Mouse (Mus musculus) forelimb bud, embryonic 11.5 days (tissue): Measurements from ENCODE around the gene Ascl1.
A peak's percentile ranks its signal among the peaks of the same experiment; 100 is the strongest.

ENCODE experiments used
- DNase-seq: peaks from one replicate; pipeline ENCODE4 v3.0.0-alpha.2; 2012; ENCODE audit warnings: low read depth, low spot score

The Ascl1 gene

GRCm38 (mm10) chr10:87493576-87493975, at the start of gene Ascl1:
TSS of gene Ascl1 (minus strand) at chr10:87493660.
- no peak for DNase-seq

DNA sequence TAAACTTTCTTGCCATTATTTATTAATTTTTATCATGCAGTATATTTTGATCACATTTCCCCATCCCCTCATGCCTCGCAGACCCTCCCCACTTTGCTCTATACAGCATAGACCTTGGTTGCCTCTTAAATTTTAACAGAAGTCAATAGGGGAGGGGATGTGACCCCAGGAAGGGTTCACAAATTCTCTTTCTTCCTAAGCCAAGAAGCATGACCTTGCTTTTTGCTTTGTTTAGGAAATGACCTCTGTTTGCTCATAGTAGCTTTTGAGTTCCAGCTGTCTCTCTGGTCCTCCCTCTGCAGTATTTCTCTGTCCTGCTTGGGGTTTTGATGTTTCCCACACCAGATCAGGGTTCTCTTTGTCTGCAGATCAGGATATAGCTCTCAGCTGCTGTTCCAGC, 40.7 kb upstream of the Ascl1 start:
- DNase-seq, result no peak

- DNase-seq, result no peak
Measured at GRCm38 (mm10) chr10:87521646-87522045, 28.2 kb upstream of the Ascl1 start, which contains the start of gene Pah. TSS of gene Pah (plus strand) at chr10:87521795.

DNA sequence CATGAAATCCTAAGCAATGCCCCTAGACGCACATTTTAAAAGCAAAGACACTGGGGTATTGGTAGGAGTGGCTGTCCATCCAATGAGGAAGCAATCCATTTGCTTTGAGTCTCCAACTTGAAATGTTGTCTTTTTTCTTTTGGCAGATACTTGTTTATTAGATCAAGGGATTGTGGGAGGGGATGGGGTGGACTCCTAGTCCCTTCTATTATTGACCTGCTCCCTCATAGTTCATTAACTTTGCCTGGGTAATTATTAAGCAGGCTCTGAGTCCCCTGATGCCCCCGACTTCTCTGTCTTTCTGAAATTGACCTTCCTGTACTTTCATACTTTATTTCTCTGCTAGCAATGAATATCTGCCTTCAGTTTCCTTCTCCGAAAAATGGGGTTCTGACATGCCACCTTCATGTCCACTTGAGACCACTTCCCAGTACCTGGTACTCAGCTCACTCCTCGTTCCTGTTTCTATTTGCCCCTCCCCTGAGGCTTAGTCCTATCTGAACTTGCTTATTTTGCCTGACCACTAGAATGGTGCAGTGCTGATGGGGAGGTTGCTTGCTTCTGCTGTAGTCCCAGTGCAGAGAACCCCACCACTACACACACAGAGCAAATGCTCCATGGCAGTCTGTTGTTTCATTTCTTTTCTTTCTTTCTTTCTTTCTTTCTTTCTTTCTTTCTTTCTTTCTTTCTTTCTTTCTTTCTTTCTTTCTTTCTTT, 27.1 kb upstream of the Ascl1 start:
- DNase-seq, result no peak

DNA sequence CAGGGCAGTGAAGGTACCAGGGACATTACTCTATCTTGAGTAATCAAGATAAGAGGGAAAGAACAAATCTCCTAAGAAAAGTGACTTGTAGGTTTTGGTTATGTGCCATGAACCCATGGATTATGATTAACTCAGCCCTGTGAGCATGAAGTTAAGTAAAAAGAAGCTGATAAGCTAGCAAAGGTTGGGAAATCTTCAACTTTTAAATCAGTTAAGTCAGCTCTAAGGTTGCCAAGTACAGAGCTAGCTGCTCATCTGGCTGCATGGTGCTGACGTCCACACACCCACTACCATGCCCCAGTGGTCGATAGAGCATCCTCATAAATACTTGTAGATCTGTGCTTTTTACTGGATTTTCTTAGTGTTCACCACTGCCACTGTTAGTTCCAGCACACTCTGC, 25.1 kb upstream of the Ascl1 start:
- DNase-seq, result no peak

GRCm38 (mm10) chr10:87513052-87513451, 19.6 kb upstream of the Ascl1 start:
- DNase-seq, result no peak

DNA sequence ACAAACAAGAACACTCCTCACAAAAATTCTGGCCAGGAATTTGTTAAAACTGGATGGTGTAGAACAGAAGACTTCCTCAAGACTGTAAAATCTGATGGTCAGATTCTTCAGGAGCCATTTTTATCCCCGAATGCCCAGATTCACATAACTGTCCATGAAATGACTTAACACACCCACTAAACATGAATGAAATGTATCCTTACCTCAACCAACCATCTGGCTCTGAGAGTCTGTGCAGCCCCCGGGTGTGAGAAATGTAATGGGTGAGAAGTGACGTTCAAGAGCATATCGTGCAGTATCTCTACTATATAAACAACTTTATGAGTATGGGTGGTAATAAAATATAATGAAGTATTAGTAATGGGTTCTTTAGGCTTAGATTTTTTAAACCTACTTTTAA, 15.1 kb upstream of the Ascl1 start:
- DNase-seq, result no peak

GRCm38 (mm10) chr10:87503946-87504345, 10.5 kb upstream of the Ascl1 start:
- DNase-seq, result no peak

DNA sequence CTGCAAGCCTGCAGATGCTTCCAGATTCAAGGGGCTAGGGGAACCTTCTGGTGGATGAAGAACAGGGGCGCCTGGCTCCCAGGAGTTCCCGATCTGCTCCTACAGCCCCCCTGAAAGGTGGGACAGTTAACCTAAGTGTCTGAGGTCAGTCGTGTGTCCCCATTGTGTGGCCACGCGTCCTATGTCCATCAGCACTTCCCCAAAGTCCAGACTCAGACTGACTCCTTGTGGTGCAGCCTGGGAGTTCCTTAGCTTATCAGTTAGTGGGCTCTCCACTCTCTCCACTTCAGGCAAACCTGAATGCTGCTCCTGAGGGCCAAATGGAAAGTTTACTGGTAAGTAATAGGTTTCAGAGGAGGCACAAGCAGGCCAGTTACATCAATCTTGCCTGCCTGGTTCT, 8.8 kb upstream of the Ascl1 start:
- no peak for DNase-seq

DNA sequence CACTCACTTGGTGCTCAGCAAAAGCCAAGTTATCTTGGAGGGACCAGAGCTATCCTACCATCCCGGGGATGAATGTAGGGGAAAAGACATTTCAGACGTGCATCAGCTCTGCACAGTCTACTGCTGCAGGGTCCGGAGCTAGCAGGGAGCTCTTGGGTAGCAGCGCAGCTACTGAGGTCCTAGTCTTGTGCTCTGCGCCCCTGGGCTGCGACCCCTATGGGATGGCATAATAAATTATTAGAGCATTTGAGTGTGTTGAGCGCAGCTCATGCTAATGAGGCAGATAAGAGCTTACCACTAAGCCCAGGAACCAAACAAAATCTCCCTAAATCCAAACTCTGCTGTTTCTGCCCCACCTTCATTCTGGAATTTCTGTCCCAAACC, 8.2 kb upstream of the Ascl1 start:
- no peak for DNase-seq

DNA sequence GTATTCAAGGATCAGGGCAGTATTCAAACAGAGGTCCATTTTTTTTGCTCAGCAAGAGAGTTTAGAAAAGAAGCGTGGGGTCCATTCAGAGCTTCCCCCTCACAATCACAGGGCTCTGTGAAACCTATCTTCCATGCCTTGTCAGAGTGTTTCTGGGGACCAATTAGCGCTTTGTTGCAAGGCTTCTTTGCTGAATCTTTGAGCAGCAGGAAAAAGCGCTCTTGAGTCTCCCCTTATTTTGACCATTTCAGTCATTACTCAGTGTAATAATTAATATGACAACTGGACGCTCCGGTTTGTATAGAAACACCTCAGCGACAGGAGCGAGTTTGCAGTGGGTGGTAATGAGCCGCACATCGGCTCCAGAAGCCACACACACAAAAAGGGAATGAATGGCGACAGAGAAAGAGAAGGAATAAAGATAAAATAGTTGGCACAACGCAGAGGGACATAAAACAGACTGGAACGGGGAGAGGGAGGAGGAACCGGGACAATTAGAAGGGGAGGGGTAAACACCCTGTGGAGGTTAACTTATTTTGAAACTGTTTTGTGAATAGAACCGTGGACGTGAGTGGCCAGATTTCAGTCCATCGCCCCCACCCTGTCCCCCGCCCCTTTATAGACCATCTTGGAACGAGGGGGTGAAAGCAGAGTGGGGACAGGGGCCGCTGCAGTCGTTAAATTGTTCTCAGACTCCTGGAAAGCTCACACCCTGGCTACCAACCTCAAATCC, 7.6 kb upstream of the Ascl1 start:
- DNase-seq, result no peak

- no peak for DNase-seq
Measured at GRCm38 (mm10) chr10:87497056-87497455, 3.6 kb upstream of the Ascl1 start.

DNA sequence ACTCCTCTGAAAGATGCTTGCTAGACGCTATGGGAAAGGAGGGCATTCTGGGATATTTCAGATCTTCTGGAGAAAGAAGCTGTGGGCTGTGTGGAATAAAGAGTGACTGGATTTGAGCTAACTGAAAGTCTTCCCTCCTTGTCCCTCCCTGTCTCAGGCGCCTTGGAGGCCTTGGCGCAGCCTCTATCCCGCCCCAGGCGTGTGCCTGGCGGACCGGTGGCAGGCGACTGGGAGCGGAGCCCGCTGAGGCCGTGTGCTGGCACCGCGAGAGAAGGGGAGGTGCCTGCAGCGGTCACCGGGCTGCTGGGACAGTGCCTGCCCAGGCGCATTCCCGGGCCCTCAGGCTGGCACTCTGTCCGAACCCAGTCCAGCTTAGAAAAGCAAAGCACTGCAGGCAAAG, 1.1 kb upstream of the Ascl1 start:
- no peak for DNase-seq

GRCm38 (mm10) chr10:87494176-87494575, 716 bp upstream of the Ascl1 start:
- DNase-seq, result no peak

GRCm38 (mm10) chr10:87492661-87493551, 554 bp downstream of the Ascl1 start:
- DNase-seq, result peak; percentile 50

DNA sequence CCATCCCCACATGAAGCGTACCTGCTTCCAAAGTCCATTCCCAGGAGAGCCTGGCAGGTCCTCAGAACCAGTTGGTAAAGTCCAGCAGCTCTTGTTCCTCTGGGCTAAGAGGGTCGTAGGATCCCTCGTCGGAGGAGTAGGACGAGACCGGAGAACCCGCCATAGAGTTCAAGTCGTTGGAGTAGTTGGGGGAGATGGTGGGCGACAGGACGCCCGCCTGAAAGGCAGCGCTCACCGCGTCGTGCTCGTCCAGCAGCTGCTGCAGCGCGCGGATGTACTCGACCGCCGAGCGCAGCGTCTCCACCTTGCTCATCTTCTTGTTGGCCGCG, 1.2 kb downstream of the Ascl1 start:
- DNase-seq, result no peak

DNA sequence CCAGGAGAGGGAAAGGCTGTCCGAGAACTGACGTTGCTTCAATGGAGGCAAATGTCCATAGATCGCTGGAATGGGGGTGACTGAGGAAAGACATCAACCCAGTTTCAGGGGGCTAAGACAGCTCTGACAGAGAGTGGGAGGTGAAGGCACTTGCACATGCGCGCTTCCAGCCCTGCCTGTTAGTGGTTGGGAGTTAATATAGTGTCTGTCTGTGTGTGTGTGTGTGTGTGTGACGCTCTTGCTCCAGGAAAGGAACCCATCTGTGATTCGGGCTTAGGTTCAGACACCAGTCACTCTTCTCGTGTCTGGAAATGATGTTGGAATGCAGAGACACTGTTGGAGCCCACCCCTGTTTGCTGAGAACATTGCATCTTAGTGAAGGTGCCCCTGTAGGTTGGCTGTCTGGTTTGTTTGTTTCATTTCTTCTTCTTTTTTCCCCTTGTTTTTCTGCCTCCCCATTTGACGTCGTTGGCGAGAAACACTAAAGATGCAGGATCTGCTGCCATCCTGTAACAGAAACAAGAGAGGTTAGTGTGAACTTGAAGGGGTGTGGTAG, 1.9 kb downstream of the Ascl1 start:
- DNase-seq, result no peak

DNA sequence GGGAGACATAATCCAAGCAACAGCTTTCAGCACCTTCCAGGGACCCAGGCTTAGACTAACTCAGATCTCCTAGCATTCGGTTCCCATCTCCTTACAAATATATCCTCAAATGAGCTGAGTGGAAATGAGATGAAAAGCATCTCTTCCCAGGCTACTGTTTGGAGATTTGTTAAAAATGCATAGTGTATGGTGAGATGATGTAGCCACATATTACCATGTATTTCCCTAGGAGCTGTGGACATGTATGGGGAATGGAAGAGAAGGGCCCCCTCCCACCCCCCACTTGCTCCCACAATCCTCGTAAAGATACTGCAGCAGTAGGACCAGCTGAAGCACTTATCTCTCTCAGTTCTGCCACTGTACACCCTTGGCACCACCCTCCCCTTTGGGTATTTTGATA, 3.1 kb downstream of the Ascl1 start:
- DNase-seq, result no peak

DNA sequence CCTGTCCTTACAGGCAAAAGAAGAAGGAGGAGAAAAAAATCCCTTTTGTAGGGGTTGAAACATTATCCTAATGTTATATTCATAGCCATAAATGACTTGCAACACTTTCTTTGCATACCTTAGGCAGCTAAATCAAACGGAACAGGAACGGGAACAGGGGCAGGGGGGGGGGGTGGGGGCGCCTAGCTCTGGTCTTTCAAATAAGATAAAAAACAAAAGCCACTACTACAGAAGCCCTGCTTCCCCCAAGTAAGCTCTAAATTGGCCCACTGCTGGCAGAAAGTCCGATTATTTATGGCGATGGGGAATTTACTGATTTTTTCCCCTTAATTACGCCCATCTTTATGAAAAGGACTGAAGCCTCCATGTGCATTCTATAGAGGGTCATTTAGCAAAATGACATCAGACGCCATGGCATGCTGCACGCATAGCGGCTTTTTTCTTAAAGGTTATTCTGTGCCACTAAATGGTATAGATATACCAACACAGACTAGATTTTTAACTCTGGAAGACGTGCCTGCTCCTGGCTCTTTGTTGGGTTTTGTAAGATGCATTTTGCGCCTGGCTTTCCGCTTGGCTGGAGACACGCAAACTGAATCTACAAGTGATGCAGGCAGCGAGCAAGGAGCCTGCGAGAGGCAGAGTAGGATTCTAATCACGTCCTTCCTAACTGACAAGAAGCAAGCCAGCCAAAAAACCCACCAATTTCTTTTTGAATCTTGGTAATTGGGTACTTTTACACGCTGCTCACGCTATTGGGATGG, 4.0 kb downstream of the Ascl1 start:
- DNase-seq, result no peak

- peak; percentile 55 for DNase-seq
Measured at GRCm38 (mm10) chr10:87488429-87489145, 4.9 kb downstream of the Ascl1 start.
